Mouse (Mus musculus): ENCODE results near the gene Papss2.

Gene Papss2

GRCm38 (mm10) chr19:32595506-32596286, at the start of gene Papss2:
Gene Papss2 (plus strand): TSS chr19:32595790.
- DNase-seq (ENCODE audit: extremely low spot score, low spot score), result peak; percentile 58

GRCm38 (mm10) chr19:32547396-32547795, 48.2 kb upstream of the Papss2 start:
- DNase-seq (ENCODE audit: extremely low spot score, low spot score), result no peak

GRCm38 (mm10) chr19:32548202-32548601, 47.4 kb upstream of the Papss2 start:
- DNase-seq (ENCODE audit: extremely low spot score, low spot score), result no peak

GRCm38 (mm10) chr19:32550446-32550845, 45.1 kb upstream of the Papss2 start:
- no peak for DNase-seq (ENCODE audit: extremely low spot score, low spot score)

- no peak for DNase-seq (ENCODE audit: extremely low spot score, low spot score)
Measured at GRCm38 (mm10) chr19:32551442-32551841, 44.1 kb upstream of the Papss2 start.

- no peak for DNase-seq (ENCODE audit: extremely low spot score, low spot score)
Measured at GRCm38 (mm10) chr19:32552106-32552505, 43.5 kb upstream of the Papss2 start.

GRCm38 (mm10) chr19:32553310-32553709, 42.3 kb upstream of the Papss2 start:
- DNase-seq (ENCODE audit: extremely low spot score, low spot score), result no peak

GRCm38 (mm10) chr19:32555257-32555656, 40.3 kb upstream of the Papss2 start:
- no peak for DNase-seq (ENCODE audit: extremely low spot score, low spot score)

GRCm38 (mm10) chr19:32567025-32567424, 28.6 kb upstream of the Papss2 start:
- DNase-seq (ENCODE audit: extremely low spot score, low spot score), result no peak

- DNase-seq (ENCODE audit: extremely low spot score, low spot score), result no peak
Measured at GRCm38 (mm10) chr19:32567447-32567846, 28.1 kb upstream of the Papss2 start.

GRCm38 (mm10) chr19:32568470-32568869, 27.1 kb upstream of the Papss2 start:
- DNase-seq (ENCODE audit: extremely low spot score, low spot score), result no peak

GRCm38 (mm10) chr19:32568961-32569653, 26.5 kb upstream of the Papss2 start:
- no peak for DNase-seq (ENCODE audit: extremely low spot score, low spot score)

GRCm38 (mm10) chr19:32569725-32570124, 25.9 kb upstream of the Papss2 start:
- no peak for DNase-seq (ENCODE audit: extremely low spot score, low spot score)

- no peak for DNase-seq (ENCODE audit: extremely low spot score, low spot score)
Measured at GRCm38 (mm10) chr19:32572191-32572590, 23.4 kb upstream of the Papss2 start.

GRCm38 (mm10) chr19:32573259-32573658, 22.3 kb upstream of the Papss2 start:
- DNase-seq (ENCODE audit: extremely low spot score, low spot score), result no peak

GRCm38 (mm10) chr19:32574846-32575245, 20.7 kb upstream of the Papss2 start:
- DNase-seq (ENCODE audit: extremely low spot score, low spot score), result no peak

GRCm38 (mm10) chr19:32577749-32578148, 17.8 kb upstream of the Papss2 start:
- DNase-seq (ENCODE audit: extremely low spot score, low spot score), result no peak

- no peak for DNase-seq (ENCODE audit: extremely low spot score, low spot score)
Measured at GRCm38 (mm10) chr19:32583091-32583766, 12.4 kb upstream of the Papss2 start.

- no peak for DNase-seq (ENCODE audit: extremely low spot score, low spot score)
Measured at GRCm38 (mm10) chr19:32587727-32588126, 7.9 kb upstream of the Papss2 start.

GRCm38 (mm10) chr19:32592749-32593148, 2.8 kb upstream of the Papss2 start:
- DNase-seq (ENCODE audit: extremely low spot score, low spot score), result no peak

GRCm38 (mm10) chr19:32593870-32594269, 1.7 kb upstream of the Papss2 start:
- DNase-seq (ENCODE audit: extremely low spot score, low spot score), result no peak

GRCm38 (mm10) chr19:32595131-32595505, 472 bp upstream of the Papss2 start:
- peak; percentile 16 for DNase-seq (ENCODE audit: extremely low spot score, low spot score)
